Mouse (Mus musculus) kidney, adult 11 months (tissue): ENCODE results near the gene Rnaseh2a.
A peak's percentile ranks its signal among the peaks of the same experiment; 100 is the strongest.

Source experiments
- DNase-seq: peaks from one replicate; pipeline ENCODE4 v3.0.0; 2022

Rnaseh2a gene

DNA sequence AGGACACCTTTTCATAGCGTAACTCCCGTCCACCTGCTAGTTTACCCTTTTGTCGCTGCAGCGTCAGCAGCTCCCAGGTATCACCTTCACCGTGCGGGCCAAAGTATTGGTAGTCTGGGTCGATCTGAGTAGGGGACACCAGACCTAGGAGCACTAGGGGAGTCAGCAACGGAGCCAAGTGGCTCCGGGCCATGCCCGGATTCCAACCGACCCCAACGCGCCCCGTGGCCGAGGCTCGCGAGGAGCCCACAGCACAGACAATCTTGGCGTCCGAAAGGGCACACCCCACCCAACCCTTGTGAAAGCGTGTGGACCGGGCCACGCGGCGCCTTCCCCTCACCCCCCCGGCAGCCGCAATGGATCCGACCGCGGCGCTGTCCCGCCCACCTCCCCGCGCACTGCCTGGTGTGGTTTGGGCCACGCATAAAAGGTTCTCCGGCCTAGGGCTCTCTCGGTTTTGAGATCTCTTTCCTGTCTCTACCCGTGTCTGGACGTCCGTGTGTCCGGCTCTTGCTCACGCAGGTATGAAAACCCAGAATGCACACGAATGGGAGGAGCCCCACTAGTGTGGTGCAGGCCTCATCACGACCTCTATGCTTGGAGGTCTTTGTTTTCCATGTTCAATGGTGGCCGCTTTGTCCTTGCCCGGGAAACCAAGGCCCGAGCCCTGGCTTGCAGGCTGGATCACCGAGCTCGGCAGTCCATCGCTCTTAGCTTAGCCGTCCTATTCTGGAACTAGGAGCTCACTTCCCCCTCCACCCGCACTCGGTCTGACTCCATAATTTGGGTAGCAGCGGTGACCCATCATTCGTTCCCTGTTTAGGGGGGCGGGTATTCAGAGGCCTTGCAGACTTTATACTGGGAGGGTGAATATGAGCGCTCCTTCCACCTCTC is at the start of gene Rnaseh2a, which contains the start of the genes Gm49661 and Prdx2:
Gene Rnaseh2a (minus strand): TSS at position 527 of the 894 bp plus-strand sequence.
Gene Gm49661 (minus strand): TSS at position 193 of the 894 bp plus-strand sequence.
Gene Prdx2 (plus strand): TSS at position 347 of the 894 bp plus-strand sequence.
- DNase-seq, result peak; percentile 69

GRCm38 (mm10) chr8:85017209-85017608 is 47.6 kb upstream of the Rnaseh2a start:
- no peak for DNase-seq

DNA sequence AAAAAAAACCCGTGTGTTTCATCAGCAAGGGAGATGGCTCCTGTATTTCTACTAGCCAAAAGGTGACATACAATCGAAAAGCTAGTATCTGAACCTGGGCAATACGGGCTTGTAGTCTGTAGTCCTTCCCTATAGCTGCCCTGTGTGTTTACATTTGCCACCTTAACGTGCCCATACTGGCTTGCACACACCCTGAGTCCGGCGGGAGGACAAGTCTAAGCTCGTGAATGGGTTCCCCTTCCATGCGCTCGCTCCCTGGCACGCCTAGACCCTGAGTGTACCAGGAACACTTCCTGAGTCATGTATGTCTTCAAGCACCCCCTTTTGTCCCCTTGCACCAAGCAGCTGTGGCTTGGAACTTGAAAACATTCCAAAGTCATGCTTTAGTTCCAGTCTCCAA is 47.2 kb upstream of the Rnaseh2a start:
- no peak for DNase-seq

DNA sequence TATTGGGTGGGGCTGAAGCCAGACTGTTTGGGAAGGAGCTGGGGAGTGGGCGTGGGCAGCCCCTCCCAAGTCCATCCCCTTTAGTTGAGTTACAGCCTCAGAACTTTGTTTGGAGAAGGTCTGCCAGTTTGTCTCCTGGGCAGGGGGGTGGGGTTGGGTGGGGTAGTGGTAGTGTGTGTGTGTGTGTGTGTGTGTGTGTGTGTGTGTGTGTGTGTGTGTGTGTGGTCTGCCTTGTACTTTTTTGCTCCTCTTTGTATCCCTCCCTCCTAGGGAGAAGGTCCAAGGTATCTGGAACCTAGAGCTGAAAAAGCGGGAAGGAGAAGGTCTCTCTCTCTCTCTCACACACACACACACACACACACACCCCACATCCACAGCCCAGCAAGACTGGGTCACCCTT is 44.9 kb upstream of the Rnaseh2a start, which contains the start of gene Best2:
Gene Best2 (minus strand): TSS at position 101 of the 400 bp plus-strand sequence.
- no peak for DNase-seq

DNA sequence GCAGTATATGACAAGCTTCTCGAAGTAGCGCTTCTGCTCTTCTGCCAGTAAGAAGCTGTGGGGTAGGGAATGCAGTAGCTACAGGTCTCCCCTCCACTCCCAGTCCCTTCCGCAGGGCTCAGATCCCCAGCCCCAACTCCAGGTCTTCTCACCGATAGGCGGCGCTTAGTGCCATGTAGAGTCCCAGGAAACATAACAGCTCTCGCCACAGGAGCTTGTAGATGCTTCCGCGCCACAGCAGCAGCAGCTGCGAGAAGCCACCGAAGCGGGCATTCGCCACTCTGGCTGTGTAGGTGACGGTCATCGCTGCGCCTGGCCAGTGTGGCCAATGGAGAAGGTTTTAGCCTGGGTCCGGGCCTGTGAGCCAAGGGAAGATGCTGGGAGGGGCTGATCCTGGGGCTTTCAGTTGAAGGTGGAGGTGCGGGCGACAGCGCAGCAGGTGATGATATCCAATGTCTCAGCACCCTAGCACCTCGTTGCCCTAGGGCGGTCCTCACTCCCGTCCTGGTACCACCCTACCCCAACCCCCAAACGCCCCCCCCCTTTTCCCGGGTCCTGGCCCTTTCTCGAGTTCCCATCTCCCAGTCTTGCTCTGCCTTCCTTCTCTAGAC is 43.8 kb upstream of the Rnaseh2a start:
- peak; percentile 73 for DNase-seq

- DNase-seq, result no peak
These were observed 41.7 kb upstream of the Rnaseh2a start for GRCm38 (mm10) chr8:85011242-85011641.

DNA sequence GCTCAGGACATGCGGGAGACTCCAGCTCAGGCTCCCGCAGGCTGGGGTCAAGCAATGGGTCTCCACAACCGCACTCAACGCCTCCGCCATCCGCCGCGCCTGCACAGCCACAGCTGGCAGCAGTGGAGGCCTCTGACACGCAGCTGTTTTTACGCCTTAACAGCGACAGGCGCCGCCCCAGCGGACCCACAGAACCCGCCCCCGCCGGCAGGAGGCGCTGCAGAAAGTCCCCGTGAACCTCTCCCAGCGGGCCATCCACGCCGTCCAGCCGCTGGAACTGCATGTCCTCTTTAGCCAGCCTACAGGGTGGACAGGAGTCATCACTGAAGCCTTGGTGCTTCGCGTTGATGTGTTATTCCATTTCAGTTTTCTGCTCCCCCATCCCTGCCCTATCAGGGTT is 38.1 kb upstream of the Rnaseh2a start:
- no peak for DNase-seq

GRCm38 (mm10) chr8:84997649-84998295 is 28.2 kb upstream of the Rnaseh2a start:
- DNase-seq, result peak; percentile 77

DNA sequence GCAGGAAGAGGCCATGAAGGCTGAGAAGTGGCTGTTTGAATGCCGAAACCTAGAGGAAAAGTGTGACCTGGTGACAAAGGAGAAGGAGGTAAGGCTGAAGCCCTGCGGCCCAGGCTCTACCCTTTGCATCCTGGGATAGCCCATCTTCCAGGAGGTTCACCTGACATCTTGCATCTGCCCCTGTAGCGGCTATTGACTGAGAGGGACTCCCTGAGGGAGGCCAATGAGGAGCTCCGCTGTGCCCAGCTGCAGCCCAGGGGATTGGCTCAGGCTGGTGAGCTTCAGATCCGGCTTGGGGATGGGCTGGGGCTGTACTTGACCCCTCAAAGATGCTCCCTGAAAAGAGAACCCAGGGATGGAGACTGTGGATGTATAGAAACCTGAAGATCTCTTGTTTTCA is 27.4 kb upstream of the Rnaseh2a start:
- no peak for DNase-seq

DNA sequence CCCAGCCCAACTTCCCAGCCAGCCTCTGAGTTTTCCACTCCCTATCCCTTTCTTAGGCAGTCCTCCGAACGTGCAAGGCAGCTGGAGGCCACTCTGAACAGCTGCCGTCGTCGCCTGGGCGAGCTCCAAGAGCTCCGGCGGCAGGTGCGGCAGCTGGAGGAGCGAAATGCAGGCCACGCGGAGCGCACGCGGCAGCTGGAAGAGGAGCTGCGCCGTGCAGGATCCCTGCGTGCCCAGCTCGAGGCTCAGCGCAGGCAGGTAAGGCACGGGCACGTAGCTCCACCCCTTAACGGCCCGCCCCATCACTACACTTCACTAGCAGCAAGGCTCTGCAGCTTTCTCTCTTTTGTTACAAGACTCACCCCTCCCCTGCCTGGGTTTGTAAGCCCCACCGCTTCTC is 26.1 kb upstream of the Rnaseh2a start:
- no peak for DNase-seq

DNA sequence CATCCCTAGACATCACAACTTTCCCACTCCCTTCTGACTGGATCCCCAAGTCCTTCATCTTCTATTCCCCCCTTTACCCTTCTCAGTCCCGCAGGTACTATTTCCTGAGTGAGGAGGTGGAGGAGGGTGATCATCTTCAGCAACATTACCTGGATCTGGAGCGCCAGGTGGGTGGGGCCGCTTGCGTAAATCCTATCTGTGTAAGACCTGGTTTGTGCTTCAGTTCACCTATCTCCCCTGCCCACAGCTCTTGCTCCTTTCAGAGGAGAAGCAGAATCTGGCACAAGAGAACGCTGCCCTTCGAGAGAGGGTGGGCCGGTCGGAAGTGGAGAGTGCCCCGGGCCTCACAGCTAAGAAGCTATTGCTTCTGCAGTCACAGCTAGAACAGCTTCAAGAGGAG is 24.8 kb upstream of the Rnaseh2a start:
- DNase-seq, result peak; percentile 2

- DNase-seq, result peak; percentile 98
These were observed 21.3 kb upstream of the Rnaseh2a start for GRCm38 (mm10) chr8:84990836-84991235.

DNA sequence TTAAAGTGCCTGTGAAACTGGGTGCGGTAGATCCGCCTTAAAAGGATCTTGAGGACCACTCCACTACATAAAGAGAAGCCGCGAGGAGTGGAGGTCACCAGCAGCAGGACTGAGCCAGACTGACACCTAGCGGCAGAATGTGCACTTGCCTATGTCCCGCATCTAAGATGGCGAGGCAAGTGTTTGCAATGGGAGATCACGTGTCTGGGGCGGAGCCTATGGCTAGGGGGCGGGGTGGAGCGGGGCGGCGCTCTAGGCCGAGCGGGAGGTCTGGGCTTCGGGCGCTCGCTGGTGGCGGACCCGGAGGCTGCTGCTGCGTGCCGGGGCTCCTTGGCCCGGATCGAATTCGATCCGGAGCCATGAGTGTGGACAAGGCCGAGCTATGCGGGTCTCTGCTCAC is 20.8 kb upstream of the Rnaseh2a start, which contains the start of gene Hook2:
Gene Hook2 (plus strand): TSS at position 255 of the 400 bp plus-strand sequence.
- DNase-seq, result peak; percentile 98

GRCm38 (mm10) chr8:84989810-84990209 is 20.2 kb upstream of the Rnaseh2a start:
- peak; percentile 89 for DNase-seq

DNA sequence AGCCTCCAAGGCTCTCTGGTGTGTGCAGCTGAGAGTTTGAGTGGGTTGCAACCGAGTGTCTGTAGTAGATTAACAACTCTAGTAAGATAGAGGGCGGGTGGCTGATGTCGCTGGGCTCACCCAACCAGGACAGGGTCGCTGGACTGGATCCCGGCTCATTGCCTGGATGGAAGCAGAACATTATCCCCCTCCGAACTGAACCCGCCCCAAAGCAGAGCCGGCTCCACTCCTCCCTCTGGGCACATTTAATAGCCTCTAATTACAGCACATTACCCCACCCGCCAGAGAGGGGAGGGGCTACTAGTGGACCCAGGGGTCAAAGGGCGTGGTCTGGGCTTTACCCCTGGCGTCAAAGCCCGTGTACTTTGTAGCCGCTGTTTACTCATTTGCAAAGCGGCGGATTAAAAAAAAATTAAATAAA is 19.8 kb upstream of the Rnaseh2a start:
- peak; percentile 95 for DNase-seq

GRCm38 (mm10) chr8:84987903-84988302 is 18.3 kb upstream of the Rnaseh2a start:
- DNase-seq, result no peak

GRCm38 (mm10) chr8:84987388-84987787 is 17.8 kb upstream of the Rnaseh2a start:
- no peak for DNase-seq

DNA sequence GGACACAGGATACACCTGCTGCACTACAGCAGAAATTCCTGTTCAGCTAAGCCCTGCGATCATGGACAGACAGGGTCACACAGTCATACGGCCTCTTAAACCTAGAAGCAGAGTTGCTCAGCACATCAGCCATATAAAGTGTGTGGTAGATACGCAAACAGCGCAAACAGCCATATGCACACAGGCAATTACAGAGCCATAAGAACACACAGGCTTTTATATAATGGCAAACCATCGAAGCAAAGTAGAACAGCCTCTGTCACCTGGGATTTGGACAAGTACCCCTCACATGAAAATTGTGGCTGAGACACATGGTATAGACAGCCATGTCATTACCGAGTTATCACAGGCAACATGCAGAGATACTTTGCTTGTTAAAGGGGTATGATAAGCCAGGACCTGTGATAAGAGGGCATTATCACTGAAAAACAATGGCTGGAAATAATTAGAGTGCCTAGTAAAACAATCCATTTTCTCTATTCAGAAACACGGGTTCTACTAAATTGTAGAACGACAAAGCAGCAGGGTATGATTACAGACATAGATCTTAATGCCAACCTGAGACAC is 16.9 kb upstream of the Rnaseh2a start:
- DNase-seq, result no peak

GRCm38 (mm10) chr8:84985684-84986378 is 16.3 kb upstream of the Rnaseh2a start:
- peak; percentile 93 for DNase-seq

DNA sequence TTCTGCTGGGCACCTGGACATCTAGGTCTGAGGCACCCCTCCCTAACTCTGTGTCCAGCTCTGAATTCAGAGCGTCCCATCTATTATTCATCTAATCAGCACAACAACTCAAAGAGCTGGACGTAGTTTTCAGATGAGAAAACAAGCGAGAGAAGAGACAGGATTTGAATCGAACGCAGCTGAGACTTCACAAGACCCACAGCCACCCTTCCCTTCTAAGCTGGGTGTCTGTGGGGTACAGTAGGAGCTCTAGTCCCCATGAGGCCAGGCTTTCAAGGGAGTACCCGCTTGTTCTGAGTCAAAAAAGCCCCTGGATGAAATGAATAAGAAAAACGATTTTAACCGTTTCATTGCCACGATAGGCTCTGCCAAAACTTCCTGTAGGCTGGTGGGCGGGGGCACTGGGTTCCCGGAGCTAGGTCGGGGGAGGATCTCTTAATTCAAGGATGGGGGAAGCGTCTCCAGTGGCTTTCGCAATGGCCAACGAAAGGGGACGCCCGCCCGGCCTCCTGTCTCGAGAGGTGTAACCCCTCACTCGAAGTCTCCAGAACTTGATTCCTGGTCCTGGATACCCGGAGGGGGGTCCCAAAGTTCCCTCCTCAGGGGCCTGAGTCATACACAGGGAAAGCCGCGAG is 15.6 kb upstream of the Rnaseh2a start:
- no peak for DNase-seq

- DNase-seq, result peak; percentile 82
These were observed 14.9 kb upstream of the Rnaseh2a start for GRCm38 (mm10) chr8:84984294-84985048.
